Mouse (Mus musculus) heart, embryonic 15.5 days (tissue): Measurements from ENCODE around the gene Ahsg. TPM values are rescaled to one million over a fixed set of nuclear protein-coding genes. Genes with fewer than 3 reads are reported as not detected.

Source experiments
- ATAC-seq: fragments of 200-750 bp; cut with Nextera tagmentation; replicated peaks from 2 replicates; pipeline ENCODE4 v1.8.0; 2017; ENCODE audit warnings: low read depth, moderate TSS enrichment; ENCODE audit not compliant: insufficient number of reproducible peaks, insufficient read depth, low FRiP score
- H3K27ac ChIP-seq: fragments of 300-500 bp; sonication (generic); 2 replicates; pipeline ENCODE4 v1.5.1; 2015; ENCODE audit warnings: mild to moderate bottlenecking, inconsistent platforms
- H3K27me3 ChIP-seq: fragments of 300-500 bp; sonication (generic); 2 replicates; pipeline ENCODE4 v1.6.1; 2015; ENCODE audit warnings: inconsistent platforms
- H3K36me3 ChIP-seq: fragments of 300-500 bp; sonication (generic); 2 replicates; pipeline ENCODE4 v1.6.1; 2015; ENCODE audit warnings: mild to moderate bottlenecking, inconsistent platforms
- H3K4me1 ChIP-seq: fragments of 300-500 bp; sonication (generic); replicated peaks from 2 replicates; pipeline ENCODE4 v1.6.1; 2015; ENCODE audit warnings: inconsistent platforms
- H3K4me2 ChIP-seq: fragments of 300-500 bp; sonication (generic); 2 replicates; pipeline ENCODE4 v1.6.1; 2015; ENCODE audit warnings: inconsistent platforms, mild to moderate bottlenecking, moderate library complexity
- H3K4me3 ChIP-seq: fragments of 300-500 bp; sonication (generic); 2 replicates; pipeline ENCODE4 v1.5.1; 2015; ENCODE audit warnings: mild to moderate bottlenecking, inconsistent platforms
- H3K9ac ChIP-seq: fragments of 300-500 bp; sonication (generic); 2 replicates; pipeline ENCODE4 v1.6.1; 2015; ENCODE audit warnings: mild to moderate bottlenecking, inconsistent platforms
- H3K9me3 ChIP-seq: fragments of 300-500 bp; sonication (generic); replicated peaks from 2 replicates; pipeline ENCODE4 v1.6.1; 2016; ENCODE audit warnings: inconsistent platforms
- WGBS: fragments of 180-500 bp; shearing (Covaris S2); methylation state at CpG from one replicate; pipeline ENCODE4 v1.1.7; 2015; ENCODE audit warnings: mixed read lengths; 5-methylcytosine and 5-hydroxymethylcytosine counted together
- polyA plus RNA-seq: library from polyadenylated mRNA; unstranded; fragments of >200 nt; fragmentation: Nextera tagmentation; extraction: Ambion mirVana; gene quantifications from 2 replicates; pipeline ENCODE4 v1.2.1, GENCODE M21; 2015

Gene Ahsg
- polyA plus RNA-seq, 1 experiment from 2014 or later: 7.5 TPM

GRCm38 (mm10) chr16:22873369-22873768 is 17.7 kb upstream of the Ahsg start:
- Histone ChIP-seq H3K9me3 (no peaks in the 10 kb centered on the region), H3K9ac (no peak overlapping the region), H3K27ac (no peak overlapping the region), H3K4me2 (no peak overlapping the region), H3K4me1 (no peaks in the 10 kb centered on the region), H3K36me3 (peaks cover 51% of the 10 kb centered on the region), H3K4me3 (no peak overlapping the region), H3K27me3 (no peaks in the 10 kb centered on the region)
- WGBS: 63% methylated on average over 4 of the region's 4 CpGs
- ATAC-seq: no peak

DNA sequence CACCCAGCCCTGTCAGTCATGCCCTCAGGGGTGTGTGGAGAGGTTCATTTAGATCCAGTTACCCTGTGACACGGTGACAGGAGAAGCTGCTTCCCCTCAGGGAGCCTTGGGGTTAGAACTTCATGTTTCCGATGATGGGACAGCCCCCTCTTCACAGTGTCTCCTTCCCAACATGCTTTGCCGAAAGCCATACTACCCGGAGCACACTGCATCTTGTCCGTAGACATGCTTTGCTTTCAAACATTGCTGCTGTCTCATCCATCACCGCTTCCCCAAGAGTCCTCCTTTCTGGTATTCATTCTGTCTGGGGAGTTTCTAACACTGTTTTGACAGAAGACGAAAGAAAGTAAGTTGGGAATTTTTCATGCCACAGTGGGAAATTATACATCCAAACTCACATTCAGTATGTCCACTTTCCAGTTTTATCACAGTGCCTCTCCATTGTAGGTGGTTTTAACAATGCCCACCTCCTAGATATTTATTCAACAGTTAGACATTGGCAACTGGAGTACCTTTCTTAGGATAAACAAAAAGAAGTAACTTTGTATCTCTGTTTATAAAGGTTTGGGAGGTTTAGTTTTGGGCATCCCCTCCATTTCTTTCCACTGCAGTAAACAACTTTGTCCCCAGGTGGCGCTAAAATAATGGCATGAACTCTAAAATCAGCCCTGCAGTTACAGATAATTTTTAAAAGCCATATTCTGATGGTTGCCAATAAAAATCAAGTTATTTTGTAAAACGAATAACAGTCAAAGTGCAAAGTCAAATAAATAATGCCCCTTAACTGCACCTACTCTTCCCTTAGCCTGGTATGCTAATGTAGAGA is 14.6 kb upstream of the Ahsg start:
- H3K4me1 ChIP-seq: no peaks in the 10 kb centered on the region; the same call in 1 of the 2 replicates
- no peak for ATAC-seq
- H3K4me3 ChIP-seq: no peak overlapping the region
- peaks cover 20% of the 10 kb centered on the region for H3K36me3 ChIP-seq
- H3K4me2 ChIP-seq: no peak overlapping the region
- no peak overlapping the region for H3K27ac ChIP-seq
- H3K9me3 ChIP-seq: no peaks in the 10 kb centered on the region
- H3K27me3 ChIP-seq: no peaks in the 10 kb centered on the region
- 44% methylated on average over 9 of the region's 9 CpGs for WGBS
- H3K9ac ChIP-seq: no peak overlapping the region

DNA sequence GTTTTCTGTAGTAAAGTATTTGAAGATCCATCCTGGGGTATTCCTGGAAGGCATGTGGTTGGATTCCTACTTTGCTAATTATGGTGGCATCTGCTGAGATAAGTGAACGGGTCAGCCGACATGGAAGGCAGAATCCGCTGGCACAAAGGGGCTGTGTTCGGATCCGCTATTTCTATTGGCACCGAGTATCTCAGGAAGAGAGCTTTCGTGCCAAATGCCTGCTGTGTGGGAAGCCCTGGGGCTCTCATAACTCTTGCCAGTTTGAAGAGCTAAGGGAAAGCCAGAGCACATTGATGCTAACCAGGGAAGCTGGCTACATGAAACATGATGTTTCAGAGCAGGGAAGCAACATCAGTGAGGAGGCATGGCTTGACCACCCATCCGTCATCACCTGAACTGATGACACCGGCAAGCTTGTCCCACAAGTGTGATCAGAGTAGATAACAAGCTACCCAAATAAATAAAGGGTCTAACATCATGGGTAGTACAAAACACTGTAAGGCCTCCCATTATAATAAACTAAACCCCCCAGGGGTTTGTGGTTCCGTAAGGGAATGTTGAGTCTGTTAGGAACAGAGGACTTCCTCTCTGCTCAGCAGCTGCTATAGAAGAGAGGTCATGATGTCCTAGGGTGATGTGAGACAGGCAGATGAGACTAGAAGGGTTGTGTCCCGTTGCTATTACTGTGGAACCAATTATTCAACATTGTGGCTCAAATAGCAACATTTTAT is 13.3 kb upstream of the Ahsg start:
- H3K9me3 ChIP-seq: no peaks in the 10 kb centered on the region
- H3K9ac ChIP-seq: no peak overlapping the region
- H3K4me3 ChIP-seq: no peak overlapping the region
- H3K4me2 ChIP-seq: no peak overlapping the region
- peaks cover 6% of the 10 kb centered on the region for H3K36me3 ChIP-seq
- H3K27me3 ChIP-seq: no peaks in the 10 kb centered on the region
- WGBS: 66% methylated on average over 11 of the region's 11 CpGs
- no peak overlapping the region for H3K27ac ChIP-seq
- no peak for ATAC-seq
- peaks cover 3% of the 10 kb centered on the region; the same call in 1 of the 2 replicates for H3K4me1 ChIP-seq

GRCm38 (mm10) chr16:22878716-22879115 is 12.4 kb upstream of the Ahsg start:
- no peak overlapping the region for H3K9ac ChIP-seq
- H3K27me3 ChIP-seq: no peaks in the 10 kb centered on the region
- ATAC-seq: no peak
- H3K27ac ChIP-seq: no peak overlapping the region
- WGBS: 70% methylated on average over 7 of the region's 7 CpGs
- H3K9me3 ChIP-seq: no peaks in the 10 kb centered on the region
- peaks cover 3% of the 10 kb centered on the region; the same call in 1 of the 2 replicates for H3K4me1 ChIP-seq
- H3K4me2 ChIP-seq: no peak overlapping the region
- no peaks in the 10 kb centered on the region for H3K36me3 ChIP-seq
- H3K4me3 ChIP-seq: no peak overlapping the region

GRCm38 (mm10) chr16:22879945-22880595 is 11.0 kb upstream of the Ahsg start:
- H3K9ac ChIP-seq: no peak overlapping the region
- peaks cover 3% of the 10 kb centered on the region; the same call in 1 of the 2 replicates for H3K4me1 ChIP-seq
- H3K27ac ChIP-seq: no peak overlapping the region
- H3K4me3 ChIP-seq: no peak overlapping the region
- H3K36me3 ChIP-seq: no peaks in the 10 kb centered on the region
- no peak for ATAC-seq
- WGBS: 57% methylated on average over 7 of the region's 7 CpGs
- H3K9me3 ChIP-seq: no peaks in the 10 kb centered on the region
- H3K27me3 ChIP-seq: no peaks in the 10 kb centered on the region
- no peak overlapping the region for H3K4me2 ChIP-seq

- WGBS: 19% methylated on average over 6 of the region's 6 CpGs
Observed at GRCm38 (mm10) chr16:22880900-22881299, 10.2 kb upstream of the Ahsg start.

GRCm38 (mm10) chr16:22881487-22881886 is 9.6 kb upstream of the Ahsg start:
- no peak overlapping the region for H3K9ac ChIP-seq
- no peaks in the 10 kb centered on the region for H3K36me3 ChIP-seq
- WGBS: 38% methylated on average over 4 of the region's 4 CpGs
- H3K9me3 ChIP-seq: no peaks in the 10 kb centered on the region
- H3K27ac ChIP-seq: no peak overlapping the region
- H3K4me3 ChIP-seq: no peak overlapping the region
- H3K27me3 ChIP-seq: no peaks in the 10 kb centered on the region
- no peak overlapping the region for H3K4me2 ChIP-seq
- H3K4me1 ChIP-seq: peaks cover 3% of the 10 kb centered on the region; the same call in 1 of the 2 replicates
- ATAC-seq: peak; percentile 51; the same call in 1 of the 2 replicates

More at GRCm38 (mm10) chr16:22880900-22881299, 10.2 kb upstream of the Ahsg start:
- Histone ChIP-seq H3K9ac (no peak overlapping the region), H3K27me3 (no peaks in the 10 kb centered on the region), H3K4me2 (no peak overlapping the region), H3K4me3 (no peak overlapping the region), H3K27ac (no peak overlapping the region), H3K9me3 (no peaks in the 10 kb centered on the region), H3K36me3 (no peaks in the 10 kb centered on the region), H3K4me1 (peaks cover 3% of the 10 kb centered on the region; the same call in 1 of the 2 replicates)
- ATAC-seq: no peak; the same call in 1 of the 2 replicates

DNA sequence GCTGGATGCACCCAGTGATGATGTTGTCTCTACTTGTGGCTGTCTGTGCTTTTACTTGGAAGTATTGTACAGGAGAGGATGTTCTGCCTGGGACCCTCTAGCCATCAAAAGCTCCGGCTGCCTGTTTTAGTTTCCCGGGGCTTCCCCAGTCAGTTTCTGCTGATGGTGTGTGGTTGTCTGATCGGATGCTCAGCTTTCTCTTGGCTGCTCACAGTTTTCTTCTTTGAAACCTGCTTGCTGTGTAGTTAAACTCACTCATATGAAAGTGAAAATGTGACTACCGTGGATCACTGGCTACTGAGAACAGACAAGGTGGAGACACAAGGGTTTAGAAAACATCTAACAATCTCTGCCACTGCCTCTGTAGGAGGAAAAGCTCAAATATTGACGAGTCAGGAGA is 7.6 kb upstream of the Ahsg start:
- ATAC-seq: no peak
- 73% methylated on average over 5 of the region's 5 CpGs for whole genome bisulfite sequencing

DNA sequence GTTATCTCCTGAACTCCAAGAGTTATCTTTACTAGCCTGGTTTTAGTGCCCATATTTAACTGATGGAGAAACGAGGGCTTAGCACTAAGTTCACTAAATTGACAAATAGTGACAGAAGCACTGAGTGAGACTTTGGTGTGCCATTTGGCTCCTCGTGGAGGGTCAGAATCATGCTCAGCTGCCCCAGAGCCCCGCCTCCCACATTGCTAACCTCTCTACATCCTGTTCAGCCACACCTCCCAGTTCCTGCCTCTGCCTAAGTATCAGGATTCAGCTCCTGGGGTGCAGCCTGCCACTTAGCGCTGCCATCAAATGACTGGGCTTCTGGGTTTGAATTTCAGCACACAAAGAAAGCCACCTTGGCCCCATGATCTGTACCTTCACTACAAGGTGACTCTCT is 5.7 kb upstream of the Ahsg start:
- no peak for ATAC-seq
- no peak overlapping the region for H3K4me3 ChIP-seq
- H3K9ac ChIP-seq: no peak overlapping the region
- H3K27ac ChIP-seq: no peak overlapping the region
- H3K9me3 ChIP-seq: no peaks in the 10 kb centered on the region
- no peaks in the 10 kb centered on the region for H3K36me3 ChIP-seq
- H3K4me1 ChIP-seq: peaks cover 3% of the 10 kb centered on the region; the same call in 1 of the 2 replicates
- no peak overlapping the region for H3K4me2 ChIP-seq
- WGBS: 30% methylated on average over 4 of the region's 4 CpGs
- H3K27me3 ChIP-seq: no peaks in the 10 kb centered on the region

More for the DNA sequence above, 7.6 kb upstream of the Ahsg start:
- no peaks in the 10 kb centered on the region for H3K27me3 ChIP-seq
- H3K9me3 ChIP-seq: no peaks in the 10 kb centered on the region
- no peak overlapping the region for H3K4me3 ChIP-seq
- H3K27ac ChIP-seq: no peak overlapping the region
- H3K9ac ChIP-seq: no peak overlapping the region
- no peak overlapping the region for H3K4me2 ChIP-seq
- no peaks in the 10 kb centered on the region for H3K36me3 ChIP-seq
- H3K4me1 ChIP-seq: peaks cover 3% of the 10 kb centered on the region; the same call in 1 of the 2 replicates

DNA sequence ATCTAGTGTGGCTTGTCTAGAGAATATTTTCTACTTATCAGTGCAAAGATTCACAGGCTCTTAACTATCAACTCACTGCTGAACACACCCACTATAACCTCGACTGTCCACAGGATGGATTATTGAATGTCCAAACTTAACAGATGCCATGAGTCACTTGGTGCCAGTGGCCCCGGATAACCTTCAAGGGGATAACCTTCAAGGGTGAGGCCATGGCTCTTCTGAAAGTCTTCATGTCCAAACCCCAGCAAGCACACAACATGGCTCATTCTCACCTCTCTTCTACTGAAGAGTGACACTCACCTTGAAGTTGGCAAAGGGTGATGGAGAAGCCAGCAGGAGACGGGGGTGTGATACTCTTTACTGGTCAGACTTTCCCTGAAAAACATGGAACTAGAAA is 4.4 kb upstream of the Ahsg start:
- WGBS: 69% methylated on average over 3 of the region's 3 CpGs
- no peak overlapping the region for H3K4me2 ChIP-seq
- H3K36me3 ChIP-seq: no peaks in the 10 kb centered on the region
- no peak overlapping the region for H3K27ac ChIP-seq
- H3K4me1 ChIP-seq: 0 out of 2 replicates have a peak, but pooled peaks cover 2% of the 10 kb centered on the region
- H3K27me3 ChIP-seq: no peaks in the 10 kb centered on the region
- no peak overlapping the region for H3K9ac ChIP-seq
- H3K9me3 ChIP-seq: no peaks in the 10 kb centered on the region
- H3K4me3 ChIP-seq: no peak overlapping the region
- no peak for ATAC-seq

DNA sequence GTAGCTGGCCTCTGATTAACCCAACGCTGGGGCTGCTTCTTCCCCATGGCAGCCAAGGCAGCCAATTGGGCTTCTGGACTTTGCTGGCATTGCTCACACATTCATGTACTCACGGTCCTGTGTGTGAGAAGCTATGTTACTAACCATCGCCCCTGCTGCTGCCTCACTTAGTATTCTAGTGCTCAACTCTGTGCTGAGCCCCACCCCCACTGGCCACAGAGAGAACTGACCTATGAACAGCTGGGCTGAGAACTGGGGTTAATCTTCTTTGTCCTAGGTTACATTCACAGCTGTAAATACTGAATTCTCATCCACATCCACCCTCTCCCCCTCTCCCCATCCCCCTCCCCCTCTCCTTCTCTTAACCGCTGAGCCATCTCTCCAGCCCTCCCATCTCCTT is 2.2 kb upstream of the Ahsg start:
- Histone ChIP-seq H3K4me1 (no peaks in the 10 kb centered on the region), H3K9me3 (no peaks in the 10 kb centered on the region), H3K36me3 (no peaks in the 10 kb centered on the region), H3K9ac (no peak overlapping the region), H3K4me2 (no peak overlapping the region), H3K27ac (no peak overlapping the region), H3K27me3 (no peaks in the 10 kb centered on the region), H3K4me3 (no peak overlapping the region)
- ATAC-seq: no peak
- WGBS: 75% methylated on average over 4 of the region's 4 CpGs
